Mouse (Mus musculus) frontal cortex, adult (tissue): ENCODE measurements around the gene Ak6.

Source experiments
- ATAC-seq: cut with Nextera tagmentation; 2 replicates; pipeline ENCODE4 v1.9.2; 2017; ENCODE audit warnings: mild to moderate bottlenecking, moderate library complexity, mixed read lengths; ENCODE audit not compliant: low TSS enrichment

Gene Ak6

GRCm38 (mm10) chr13:100650550-100651438 is at the start of gene Ak6, which contains the start of gene Rad17:
TSS of gene Ak6 (plus strand) at chr13:100650979.
TSS of gene Rad17 (minus strand) at chr13:100651051.
- peak; percentile 98 for ATAC-seq

DNA sequence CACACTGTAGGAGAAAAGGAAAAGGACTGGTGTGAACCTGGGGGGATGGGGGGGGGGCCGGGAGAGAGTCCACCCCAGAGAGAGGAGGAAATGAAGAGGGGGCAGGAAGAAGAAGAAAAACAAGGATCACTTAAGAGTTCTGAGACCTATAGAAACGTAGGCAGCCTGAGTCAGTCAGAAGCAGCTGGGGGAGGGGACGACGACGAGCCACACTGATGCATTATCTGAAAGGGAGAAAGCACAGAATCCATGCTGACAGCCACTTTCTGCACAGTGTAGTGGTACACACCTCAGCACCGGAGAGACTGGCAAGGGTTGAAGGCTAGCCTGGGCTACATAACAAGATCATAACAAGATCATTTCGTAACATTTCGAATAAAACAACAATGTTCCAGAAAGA is 49.7 kb upstream of the Ak6 start:
- ATAC-seq = no peak

DNA sequence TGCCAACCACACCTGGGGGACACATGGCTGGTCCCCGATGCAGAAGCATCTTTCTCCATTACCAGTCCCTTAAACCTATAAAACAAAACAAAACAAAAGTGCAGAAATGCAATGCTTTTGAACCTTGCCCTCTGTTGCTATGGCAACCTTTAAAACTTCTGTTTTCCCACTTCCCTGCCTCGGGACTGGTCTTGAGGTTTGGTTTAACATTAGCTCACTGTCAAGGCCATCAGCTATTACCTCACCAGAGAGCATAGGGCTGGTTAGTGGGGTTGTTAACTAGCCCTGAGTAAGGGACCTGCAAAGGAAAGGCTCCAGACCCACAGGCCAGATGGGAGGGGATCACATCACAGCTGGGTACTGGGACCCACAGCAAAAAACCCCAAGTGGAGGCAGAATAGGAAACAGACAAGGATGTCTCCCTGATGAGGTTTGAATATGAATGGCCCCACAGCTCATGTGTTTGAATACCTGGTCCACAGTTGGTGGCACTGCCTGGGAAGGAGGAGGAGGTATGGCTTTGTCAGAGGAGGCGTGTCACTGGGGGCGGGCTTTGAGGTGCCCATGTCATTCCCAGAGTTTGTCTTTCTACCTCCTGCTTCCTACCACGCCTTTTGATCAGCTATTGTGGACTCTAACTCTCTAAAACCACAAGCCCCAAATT is 48.4 kb upstream of the Ak6 start:
- no peak for ATAC-seq

GRCm38 (mm10) chr13:100603031-100603737 is 47.6 kb upstream of the Ak6 start:
- ATAC-seq = no peak

GRCm38 (mm10) chr13:100603738-100604095 is 47.1 kb upstream of the Ak6 start:
- ATAC-seq = no peak

- no peak for ATAC-seq
Measured at GRCm38 (mm10) chr13:100605845-100606244, 44.9 kb upstream of the Ak6 start.

- no peak for ATAC-seq
Measured at GRCm38 (mm10) chr13:100607756-100608155, 43.0 kb upstream of the Ak6 start.

DNA sequence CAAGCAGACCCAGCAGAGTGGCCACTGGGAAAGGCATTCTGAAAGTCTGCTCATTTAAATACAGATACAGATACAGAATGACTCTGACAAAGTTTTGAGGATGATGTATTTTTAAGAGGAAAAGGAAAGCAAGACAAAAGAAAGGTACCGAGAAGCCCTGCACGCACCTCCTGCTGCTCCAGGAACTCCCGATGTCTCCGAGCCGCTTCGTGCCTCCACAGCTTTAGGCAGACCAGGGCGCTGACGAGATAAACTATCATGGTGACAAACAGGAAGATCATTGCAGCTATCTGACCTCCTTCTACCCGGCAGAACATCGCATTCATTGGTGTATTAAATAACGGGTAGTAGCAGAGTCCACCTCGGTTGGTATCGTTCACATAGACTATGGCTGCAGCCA is 39.5 kb upstream of the Ak6 start:
- no peak for ATAC-seq

DNA sequence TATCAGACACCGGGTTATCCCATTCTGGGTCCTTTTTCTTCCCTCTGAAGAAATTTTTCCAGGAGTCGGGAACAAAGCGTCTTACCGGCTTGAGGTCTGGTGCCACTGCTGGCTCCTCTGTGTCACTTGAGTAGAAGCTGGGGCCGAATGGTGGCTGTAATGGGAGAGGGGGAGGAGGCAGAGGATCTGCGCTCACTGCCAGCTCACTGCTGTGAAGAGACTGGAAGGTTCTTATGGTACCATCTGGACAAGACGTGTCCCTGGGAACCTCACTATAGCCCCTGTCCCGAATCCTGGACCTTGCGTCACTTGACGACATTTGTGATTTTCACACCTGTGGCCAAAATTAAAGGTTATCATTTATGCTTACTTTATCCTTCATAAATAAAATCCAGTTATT is 38.5 kb upstream of the Ak6 start:
- ATAC-seq = no peak

GRCm38 (mm10) chr13:100612903-100613302 is 37.9 kb upstream of the Ak6 start:
- ATAC-seq = no peak

- peak; percentile 85 for ATAC-seq
Measured at GRCm38 (mm10) chr13:100616181-100617087, 34.3 kb upstream of the Ak6 start, which contains the start of gene Marveld2. TSS of gene Marveld2 (minus strand) at chr13:100616971.

GRCm38 (mm10) chr13:100617583-100617982 is 33.2 kb upstream of the Ak6 start:
- ATAC-seq = no peak

- ATAC-seq = no peak
Measured at GRCm38 (mm10) chr13:100622241-100622640, 28.5 kb upstream of the Ak6 start.

DNA sequence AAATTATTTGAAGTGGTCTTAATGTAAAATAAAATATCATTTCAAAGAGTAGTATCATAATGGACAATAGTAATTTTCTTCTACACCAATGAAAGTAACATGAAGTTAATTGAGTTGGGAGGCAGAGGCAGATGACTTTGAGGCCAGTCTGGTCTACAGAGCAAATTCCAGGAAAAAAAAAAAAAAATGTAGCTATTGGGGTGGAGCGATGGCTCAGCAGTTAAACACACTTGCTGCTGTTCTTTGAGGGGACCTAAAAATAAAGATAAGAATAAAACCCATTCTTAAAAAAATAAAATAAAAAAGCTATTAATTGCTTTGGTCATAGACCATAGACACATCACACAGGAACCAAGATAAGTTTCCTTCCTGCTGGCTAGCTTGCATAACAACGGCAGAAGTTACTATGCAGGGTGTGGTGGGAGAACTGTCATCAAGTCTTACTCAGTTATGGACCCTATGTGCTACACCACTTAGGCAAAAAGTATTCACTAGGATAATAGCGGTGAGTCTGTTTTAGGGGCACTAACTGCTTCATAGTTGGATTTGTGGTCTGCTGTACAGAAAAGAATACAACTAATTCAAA is 16.6 kb upstream of the Ak6 start:
- no peak for ATAC-seq

DNA sequence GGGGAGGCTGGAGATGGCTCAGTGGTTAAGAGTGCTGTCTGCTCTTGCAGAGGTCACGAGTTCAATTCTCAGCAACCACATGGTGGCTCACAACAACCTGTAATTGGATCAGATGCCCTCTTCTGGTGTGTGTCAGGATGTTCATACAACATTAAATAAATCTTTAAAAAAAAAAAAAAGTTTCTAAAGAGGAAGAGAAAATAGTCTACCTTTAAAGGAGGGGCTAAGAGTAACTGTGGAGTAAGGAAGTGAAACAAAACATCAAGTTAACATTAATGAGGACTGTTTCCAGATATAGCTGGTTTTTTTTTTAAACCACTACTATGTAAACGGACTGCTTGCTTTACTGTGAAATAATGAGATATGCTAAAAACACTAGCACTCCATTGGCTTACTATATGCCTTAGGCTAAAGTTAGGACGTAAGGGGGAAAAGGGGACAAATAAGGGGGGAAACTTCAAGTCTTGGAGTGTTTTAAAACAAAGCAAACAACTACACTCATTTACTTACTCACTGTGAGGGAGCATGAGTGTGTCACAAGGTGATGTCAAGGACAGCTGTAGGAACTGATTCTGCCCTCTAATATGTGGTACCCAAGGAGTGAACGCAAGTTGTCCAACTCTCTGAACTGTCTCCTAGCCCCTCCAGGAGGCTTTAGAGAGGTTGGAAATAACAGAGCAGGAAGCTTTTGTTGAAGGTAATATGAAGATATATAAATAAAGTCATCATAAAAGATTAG is 8.1 kb upstream of the Ak6 start:
- no peak for ATAC-seq

DNA sequence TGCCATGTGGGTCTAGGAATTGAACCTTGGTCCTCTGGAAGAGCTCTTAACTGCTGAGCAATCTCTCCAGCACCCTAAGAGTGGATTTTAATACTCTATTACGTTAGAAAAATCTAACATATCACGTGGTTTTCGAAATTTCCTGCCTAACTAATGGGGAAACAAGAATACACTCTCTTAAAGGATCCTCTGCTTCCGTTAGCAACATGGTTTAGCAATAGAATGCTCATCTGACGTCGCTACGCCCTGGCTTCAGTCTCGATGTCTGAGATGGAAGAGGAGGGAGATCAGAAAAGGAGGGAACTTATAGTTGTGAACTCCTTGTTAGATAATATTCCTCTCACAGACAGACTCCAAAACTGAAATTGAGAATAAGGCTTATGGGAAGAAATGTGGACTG is 2.6 kb upstream of the Ak6 start:
- ATAC-seq = no peak

DNA sequence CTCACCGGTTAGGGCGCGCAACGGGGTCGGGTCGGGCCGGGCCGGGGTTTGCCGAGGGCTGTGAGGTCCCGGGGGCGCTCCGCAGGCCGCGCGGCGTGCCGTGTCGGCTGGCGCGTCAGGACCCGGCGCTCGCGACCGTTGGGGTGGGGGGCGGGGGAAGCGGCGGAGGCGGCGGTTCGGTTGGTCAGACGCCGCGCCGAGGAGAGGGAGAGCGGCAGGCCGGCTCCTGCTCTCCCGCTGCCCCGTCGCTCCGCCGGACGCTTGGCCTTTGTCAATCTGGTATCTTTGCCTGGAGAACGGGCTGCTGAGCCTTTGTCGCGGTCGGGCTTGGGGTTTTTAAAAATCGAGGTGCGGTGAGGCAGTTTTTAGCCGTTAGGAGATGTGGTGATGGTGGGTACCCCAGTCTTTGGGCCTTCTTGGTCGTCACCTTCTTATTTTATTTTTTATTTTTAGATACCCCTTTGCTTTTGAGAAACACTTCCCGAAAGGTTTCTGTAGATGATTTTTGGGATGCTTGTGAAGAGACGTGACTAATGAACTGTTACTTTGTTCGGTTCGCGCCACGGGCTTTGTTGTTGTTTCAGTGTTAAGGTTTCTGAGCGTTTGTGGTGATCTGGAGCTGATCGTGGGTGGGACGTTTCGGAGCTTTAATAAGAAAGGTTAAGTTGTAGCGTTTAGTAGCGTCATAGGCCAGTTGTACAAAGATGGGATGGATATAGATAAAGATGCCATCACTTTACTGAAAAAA is 834 bp downstream of the Ak6 start, which contains the start of gene Taf9:
Gene Taf9 (plus strand): TSS at position 141 of the 748 bp plus-strand sequence.
- ATAC-seq = peak; percentile 79

DNA sequence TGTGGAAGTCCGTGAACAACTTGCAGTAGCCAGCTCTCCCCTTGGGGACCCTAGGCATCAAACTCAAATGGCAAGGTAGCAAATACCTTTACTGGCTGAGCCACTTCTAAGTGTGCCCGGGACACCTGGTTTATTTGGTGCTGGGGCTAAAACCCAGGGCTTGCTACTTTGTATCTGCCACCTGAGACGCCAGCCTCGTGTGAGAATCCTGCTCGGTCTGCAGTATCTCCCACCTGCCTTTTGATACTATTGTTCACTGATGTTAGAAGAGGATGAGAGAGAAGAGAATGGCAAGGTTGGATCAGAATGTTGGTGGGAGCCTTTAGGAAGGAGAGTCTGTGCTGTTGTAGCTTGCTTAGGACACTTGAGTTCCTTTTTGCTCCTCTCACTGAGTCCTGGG is 7.3 kb downstream of the Ak6 start:
- ATAC-seq = no peak

DNA sequence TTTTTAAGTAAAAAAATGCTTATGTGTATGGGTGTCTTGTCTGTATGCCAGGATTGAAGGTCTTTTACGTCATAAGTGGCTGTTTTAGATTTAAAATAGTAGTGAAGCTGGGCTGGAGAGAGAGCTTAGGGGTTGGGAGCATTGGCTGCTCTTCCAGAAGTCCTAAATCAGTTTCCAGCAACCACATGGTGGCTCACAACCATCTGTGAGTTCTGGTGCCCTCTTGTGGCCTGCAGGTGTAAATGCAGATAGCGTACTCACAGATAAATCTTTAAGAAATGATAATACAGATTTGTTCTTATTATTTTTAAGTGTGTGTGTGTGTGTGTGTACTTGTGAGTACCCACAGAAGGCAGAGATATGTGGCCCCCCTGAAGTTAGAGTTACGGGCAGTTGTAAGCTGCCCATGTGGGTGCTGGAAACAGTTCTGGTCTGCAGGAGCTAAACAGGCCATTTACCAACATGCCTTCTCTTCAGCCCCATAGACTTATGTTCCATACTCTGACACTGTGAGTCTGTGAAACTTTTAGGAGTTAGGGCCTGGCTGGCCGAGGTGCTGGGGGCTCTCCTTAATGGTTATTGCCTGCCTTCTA is 9.2 kb downstream of the Ak6 start:
- peak; percentile 76 for ATAC-seq
